Mouse (Mus musculus): ENCODE measurements at regions not wholly inside any gene's neighbourhood (a gene's known extent, or its start where the extent isn't known, plus 50 kb on each side); places are given as distances from the start of the nearest gene placed in this dataset.

GRCm38 (mm10) chr13:31681571-31681970, 56.0 kb downstream of the Foxf2 start:
- DNase-seq (ENCODE audit: low spot score in 2 of 2) = no peak

GRCm38 (mm10) chr13:31683311-31683710, 57.7 kb downstream of the Foxf2 start:
- DNase-seq (ENCODE audit: low spot score in 2 of 2) = no peak

- no peak for DNase-seq (ENCODE audit: low spot score in 2 of 2)
Observed at GRCm38 (mm10) chr13:31688531-31688930, 62.9 kb downstream of the Foxf2 start.

GRCm38 (mm10) chr13:31689317-31689716, 63.7 kb downstream of the Foxf2 start:
- peak; percentile 6 to 17 for DNase-seq (ENCODE audit: low spot score in 2 of 2)

DNA sequence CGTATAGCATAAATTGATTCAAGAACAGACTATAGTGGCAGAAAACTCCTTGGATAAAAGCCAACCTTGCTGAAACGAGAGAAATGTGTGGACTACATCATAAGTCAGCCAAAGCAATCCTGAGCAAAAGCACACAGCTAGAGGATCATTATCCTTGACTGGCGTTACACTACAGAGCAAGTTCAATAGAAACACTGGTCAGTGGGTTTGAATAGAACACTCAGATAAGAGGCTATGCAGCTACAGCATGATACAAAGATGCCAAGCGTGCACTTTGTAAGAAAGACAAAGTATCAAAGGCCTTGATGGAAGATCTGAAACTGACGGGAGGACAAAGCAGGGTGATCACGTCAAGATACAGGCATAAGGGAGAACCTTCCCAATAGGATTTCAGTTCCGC, 70.1 kb downstream of the Foxf2 start:
- no peak for DNase-seq (ENCODE audit: low spot score in 2 of 2)

- no peak for DNase-seq (ENCODE audit: low spot score in 2 of 2)
Observed at GRCm38 (mm10) chr13:31704199-31704598, 78.6 kb downstream of the Foxf2 start.

DNA sequence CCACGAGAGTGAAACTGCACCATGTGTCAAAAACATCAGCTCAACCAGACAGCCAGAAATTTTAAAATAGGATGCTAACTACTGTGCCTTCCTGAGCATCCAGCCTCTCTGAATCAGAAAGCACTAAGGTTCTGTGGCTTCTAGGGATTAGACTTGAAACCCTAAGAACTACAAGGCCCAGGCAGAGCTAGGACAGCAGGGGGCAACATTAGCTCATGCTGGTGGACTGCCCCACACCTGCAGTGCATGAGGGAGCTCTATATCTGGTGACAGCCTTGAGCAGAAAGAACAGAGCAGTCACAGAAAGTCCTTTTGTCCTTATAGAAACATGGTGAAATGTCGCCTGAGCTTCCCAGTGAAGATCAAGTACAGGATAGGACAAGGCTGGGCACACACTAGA, 79.8 kb downstream of the Foxf2 start:
- no peak for DNase-seq (ENCODE audit: low spot score in 2 of 2)

DNA sequence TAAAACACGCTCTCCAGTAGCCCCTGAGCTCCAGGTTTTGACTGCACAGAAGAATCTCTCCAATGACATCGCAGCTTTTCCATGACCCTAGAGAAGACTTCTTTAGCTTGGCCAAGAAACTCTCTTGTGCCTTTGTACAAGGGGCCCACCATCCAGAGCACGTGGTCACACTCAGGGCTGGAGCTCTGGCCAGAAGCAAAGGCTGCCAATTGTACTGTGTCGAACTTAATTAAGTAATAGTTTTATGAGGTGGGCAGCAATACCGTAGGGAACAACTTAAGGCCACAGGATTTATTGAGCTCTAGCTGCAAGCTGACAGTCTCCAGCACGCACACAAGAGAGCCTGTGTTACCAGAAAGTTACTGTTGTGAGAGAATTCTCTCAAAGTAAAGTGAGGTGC, 85.1 kb downstream of the Foxf2 start:
- DNase-seq (ENCODE audit: low spot score in 2 of 2) = no peak

DNA sequence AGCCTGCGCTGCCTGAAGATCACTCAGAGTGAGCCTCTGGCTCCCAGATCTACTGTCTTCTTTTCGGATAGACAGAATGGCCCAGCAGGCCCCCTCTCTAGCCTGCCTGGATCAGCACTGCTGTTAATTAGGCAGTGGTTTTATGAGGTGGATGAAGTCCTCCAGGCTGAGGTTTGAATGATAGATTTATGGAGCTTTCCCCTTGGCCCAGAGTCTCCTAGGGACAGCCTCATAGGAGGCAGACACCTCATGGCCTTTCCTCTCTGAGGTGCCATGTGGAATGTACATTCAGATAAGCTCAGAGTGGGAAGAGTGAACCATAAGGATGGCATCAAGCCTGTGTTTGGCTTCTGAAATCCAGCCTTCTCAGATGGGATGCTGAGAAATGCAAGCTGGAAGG, 90.1 kb downstream of the Foxf2 start:
- no peak for DNase-seq (ENCODE audit: low spot score in 2 of 2)

DNA sequence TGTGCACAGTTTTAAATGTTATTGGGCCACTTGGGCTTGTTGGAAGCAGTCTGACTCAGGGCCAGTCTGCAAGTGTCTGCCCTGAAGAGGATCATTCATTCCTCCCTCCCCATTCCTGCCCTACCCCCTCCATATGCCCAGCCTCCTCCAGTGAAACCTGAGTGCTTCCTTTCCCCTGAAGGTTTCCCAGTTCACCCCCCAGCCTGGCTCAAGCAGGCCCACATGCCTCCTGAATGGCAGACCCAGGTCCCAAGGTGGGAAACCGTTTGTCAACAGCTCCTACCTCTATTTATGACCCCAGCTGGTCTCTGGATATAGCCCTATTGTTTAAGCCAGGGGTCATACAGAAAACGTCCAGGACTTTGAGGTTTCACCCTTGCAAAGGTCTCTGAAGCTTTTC, 89.7 kb upstream of the Foxc1 start:
- DNase-seq (ENCODE audit: low spot score in 2 of 2) = no peak

- DNase-seq (ENCODE audit: low spot score in 2 of 2) = no peak
Observed at GRCm38 (mm10) chr13:31720731-31721130, 85.7 kb upstream of the Foxc1 start.

GRCm38 (mm10) chr13:31728862-31729261, 77.6 kb upstream of the Foxc1 start:
- no peak for DNase-seq (ENCODE audit: low spot score in 2 of 2)

DNA sequence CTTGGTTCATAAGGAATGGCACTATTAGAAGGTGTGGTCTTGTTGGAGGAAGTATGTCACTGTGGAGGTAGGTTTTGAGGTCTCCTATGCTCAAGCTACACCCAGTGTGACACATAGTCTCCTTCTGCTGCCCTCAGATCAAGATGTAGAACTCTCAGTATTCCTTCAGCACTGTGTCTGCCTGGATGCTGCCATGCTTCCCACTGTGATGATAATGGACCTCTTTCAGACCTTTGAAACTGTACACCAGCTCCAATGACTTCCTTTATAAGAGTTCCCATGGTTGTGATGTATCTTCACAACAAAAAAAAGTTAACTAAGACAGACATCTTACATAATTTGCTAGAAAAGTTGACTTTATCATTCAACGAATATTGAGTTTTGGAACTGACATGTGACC, 60.2 kb upstream of the Foxc1 start:
- DNase-seq (ENCODE audit: low spot score in 2 of 2) = no peak
